Mouse (Mus musculus) liver, embryonic 14 days (tissue): Measurements from ENCODE around the gene Nps. TPM values are rescaled to one million over a fixed set of nuclear protein-coding genes. Genes with fewer than 3 reads are reported as not detected.

ENCODE experiments used
- polyA plus RNA-seq: library from polyadenylated mRNA; depleted of rRNA; stranded (reverse); fragments of >200 nt; gene quantifications from 2 replicates; pipeline ENCODE4 v1.2.3, GENCODE M21; 2012; rRNA removed

Nps gene
- polyA plus RNA-seq: 0.02 TPM in 1 of 2 replicates, not detected in the other

DNA sequence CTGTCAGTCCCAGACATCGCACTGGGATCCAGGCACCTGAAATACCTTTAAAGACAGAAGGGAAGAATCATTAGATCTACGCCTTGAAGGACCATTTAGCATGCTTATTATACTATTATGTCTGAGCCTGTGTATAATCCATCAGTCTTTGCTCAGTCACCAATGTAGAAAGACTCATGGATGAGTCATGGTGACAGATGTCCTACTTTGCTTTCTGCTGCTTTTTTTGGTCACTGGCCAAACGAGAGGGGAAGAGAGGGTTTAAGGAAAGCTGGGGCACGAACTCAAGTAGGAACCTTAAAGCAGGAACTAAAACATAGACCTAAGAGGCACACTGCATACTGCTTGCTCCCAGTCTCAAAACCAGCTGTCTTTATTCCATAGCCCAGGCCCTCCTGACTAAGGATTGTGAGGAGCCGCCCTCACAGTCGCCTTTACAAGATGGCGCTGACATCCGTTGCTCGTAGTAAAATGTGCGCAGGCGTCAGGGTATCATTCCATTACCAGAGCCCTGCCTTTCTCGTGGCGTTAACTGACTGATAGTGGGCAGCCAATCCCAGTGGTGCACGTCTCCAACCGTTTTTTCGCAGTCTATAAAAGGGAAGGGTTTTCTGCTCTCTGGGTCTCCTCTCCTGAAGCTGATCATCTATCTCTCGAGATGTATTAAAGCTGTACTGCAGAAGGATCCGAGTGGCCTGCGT, at the start of gene Nps:
TSS of gene Nps (plus strand) at position 651 of the 701 bp plus-strand sequence.

Other genes starting within 250 kb of the Nps start
- gene Foxi2, start 151.6 kb downstream of the Nps start, polyA plus RNA-seq: not detected in 2 replicates